Mouse (Mus musculus) liver, adult (tissue): ENCODE measurements at regions not wholly inside any gene's neighbourhood (a gene's known extent, or its start where the extent isn't known, plus 50 kb on each side); places are given as distances from the start of the nearest gene placed in this dataset.

Experiments used
- GATA4 ChIP-seq: IDR thresholded peaks from 2 replicates; pipeline ENCODE4 v1.6.1; 2014; ENCODE audit warnings: mild to moderate bottlenecking, low read length; ENCODE audit not compliant: insufficient replicate concordance

GRCm38 (mm10) chr9:14199983-14200700 is 74.7 kb upstream of the Sesn3 start:
- TF ChIP-seq GATA4: no peak

GRCm38 (mm10) chr9:14200852-14201251 is 74.0 kb upstream of the Sesn3 start:
- TF ChIP-seq GATA4: no peak

- TF ChIP-seq GATA4: no peak
These were observed 72.1 kb upstream of the Sesn3 start for GRCm38 (mm10) chr9:14202551-14203306.

- TF ChIP-seq GATA4: no peak
These were observed 71.6 kb upstream of the Sesn3 start for GRCm38 (mm10) chr9:14203307-14203695.

- TF ChIP-seq GATA4: no peak
These were observed 71.0 kb upstream of the Sesn3 start for GRCm38 (mm10) chr9:14203768-14204416.

- no peak for TF ChIP-seq GATA4
These were observed 70.0 kb upstream of the Sesn3 start for GRCm38 (mm10) chr9:14204817-14205216.

GRCm38 (mm10) chr9:14206838-14207560 is 67.9 kb upstream of the Sesn3 start:
- no peak for TF ChIP-seq GATA4

- TF ChIP-seq GATA4: no peak
These were observed 67.3 kb upstream of the Sesn3 start for GRCm38 (mm10) chr9:14207561-14207936.

- TF ChIP-seq GATA4: no peak
These were observed 61.6 kb upstream of the Sesn3 start for GRCm38 (mm10) chr9:14213283-14213682.

GRCm38 (mm10) chr9:14215171-14215782 is 59.6 kb upstream of the Sesn3 start:
- TF ChIP-seq GATA4: no peak

GRCm38 (mm10) chr9:14215961-14216360 is 58.9 kb upstream of the Sesn3 start:
- no peak for TF ChIP-seq GATA4

GRCm38 (mm10) chr9:14222936-14223335 is 51.9 kb upstream of the Sesn3 start:
- TF ChIP-seq GATA4: no peak
